Mouse (Mus musculus) stomach, embryonic 16.5 days (tissue): Measurements from ENCODE around the gene Fgfr4. TPM values are rescaled to one million over a fixed set of nuclear protein-coding genes. Genes with fewer than 3 reads are reported as not detected.

Experiments used
- ATAC-seq: fragments of 200-750 bp; cut with Nextera tagmentation; 2 replicates; pipeline ENCODE4 v1.8.0; 2017; ENCODE audit warnings: moderate number of reproducible peaks, moderate TSS enrichment; ENCODE audit not compliant: insufficient read depth, low FRiP score
- H3K27ac ChIP-seq: fragments of 300-500 bp; sonication (generic); 2 replicates; pipeline ENCODE4 v1.5.1; 2014; ENCODE audit warnings: low read length
- H3K27me3 ChIP-seq: fragments of 300-500 bp; sonication (generic); 2 replicates; pipeline ENCODE4 v1.6.1; 2014; ENCODE audit warnings: low read length, control low read depth, mixed read lengths; ENCODE audit not compliant: control insufficient read depth, insufficient read depth
- H3K36me3 ChIP-seq: fragments of 300-500 bp; sonication (generic); 2 replicates; pipeline ENCODE4 v1.6.1; 2014; ENCODE audit warnings: low read length; ENCODE audit not compliant: control insufficient read depth, insufficient read depth
- H3K4me1 ChIP-seq: fragments of 300-500 bp; sonication (generic); 2 replicates; pipeline ENCODE4 v1.6.1; 2014; ENCODE audit warnings: low read length, control low read depth, mixed read lengths; ENCODE audit not compliant: control insufficient read depth, insufficient read depth
- H3K4me2 ChIP-seq: fragments of 300-500 bp; sonication (generic); 2 replicates; pipeline ENCODE4 v1.6.1; 2014; ENCODE audit warnings: low read depth, low read length, mixed read lengths
- H3K4me3 ChIP-seq: fragments of 300-500 bp; sonication (generic); replicated peaks from 2 replicates; pipeline ENCODE4 v1.5.1; 2014; ENCODE audit warnings: mild to moderate bottlenecking, low read length
- H3K9ac ChIP-seq: fragments of 300-500 bp; sonication (generic); 2 replicates; pipeline ENCODE4 v1.6.1; 2014; ENCODE audit warnings: low read length
- H3K9me3 ChIP-seq: fragments of 300-500 bp; sonication (generic); replicated peaks from 2 replicates; pipeline ENCODE4 v1.6.1; 2016; ENCODE audit warnings: low read length, control low read depth; ENCODE audit not compliant: control insufficient read depth
- WGBS: fragments of 180-500 bp; shearing (Covaris S2); extraction: QIAGEN DNeasy Blood & Tissue Kit; methylation state at CpG from one replicate; pipeline ENCODE4 v1.1.7; 2014; 5-methylcytosine and 5-hydroxymethylcytosine counted together
- polyA plus RNA-seq: library from polyadenylated mRNA; unstranded; fragments of >200 nt; fragmentation: Nextera tagmentation; extraction: Ambion mirVana; gene quantifications from 2 replicates; pipeline ENCODE4 v1.2.1, GENCODE M21; 2015

Fgfr4 gene
- polyA plus RNA-seq, 1 experiment from 2014 or later: 7.8 TPM

DNA sequence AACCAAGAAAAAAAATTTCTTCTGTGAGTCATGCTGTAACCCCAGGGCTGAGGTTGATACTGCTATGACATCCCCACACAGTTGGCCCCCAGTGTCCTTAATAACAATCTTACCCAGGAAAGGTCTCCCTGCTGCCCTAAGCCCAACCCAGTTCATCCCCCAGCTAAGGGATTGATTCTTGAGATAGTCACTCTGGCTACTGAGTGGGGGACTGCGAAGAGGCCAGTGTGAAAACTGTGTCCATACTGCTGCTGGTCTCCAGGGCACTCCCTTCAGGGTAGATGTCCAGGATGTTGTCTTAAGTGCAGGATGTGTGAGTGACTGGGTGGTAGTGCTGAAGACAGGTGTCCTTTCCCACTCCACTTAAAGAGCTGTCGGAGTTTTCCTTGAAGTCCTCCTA lies 19.0 kb upstream of the Fgfr4 start, which contains the start of gene Gm17617:
Gm17617 (minus strand) TSS at position 101 of the 400 bp plus-strand sequence.
- Histone ChIP-seq H3K36me3 (peaks cover 14% of the 10 kb centered on the region; the same call in 1 of the 2 replicates), H3K9me3 (no peaks in the 10 kb centered on the region), H3K9ac (no peak within 1 kb of the TSS), H3K4me2 (no peak within 1 kb of the TSS), H3K27ac (no peak within 1 kb of the TSS), H3K4me1 (0 out of 2 replicates have a peak, but pooled peaks cover 2% of the 10 kb centered on the region), H3K4me3 (no peak within 1 kb of the TSS), H3K27me3 (no peaks in the 10 kb centered on the region)
- no peak for ATAC-seq
- 91% methylated on average over 2 of the region's 2 CpGs for WGBS

GRCm38 (mm10) chr13:55135382-55135781 lies 17.1 kb upstream of the Fgfr4 start:
- H3K4me3 ChIP-seq: no peak overlapping the region
- no peaks in the 10 kb centered on the region for H3K9me3 ChIP-seq
- H3K36me3 ChIP-seq: peaks cover 12% of the 10 kb centered on the region; the same call in 1 of the 2 replicates
- ATAC-seq: no peak
- H3K27me3 ChIP-seq: no peaks in the 10 kb centered on the region
- H3K4me2 ChIP-seq: no peak overlapping the region
- H3K9ac ChIP-seq: no peak overlapping the region
- WGBS: 7% methylated on average over 5 of the region's 5 CpGs
- no peak overlapping the region for H3K27ac ChIP-seq
- 0 out of 2 replicates have a peak, but pooled peaks cover 2% of the 10 kb centered on the region for H3K4me1 ChIP-seq

DNA sequence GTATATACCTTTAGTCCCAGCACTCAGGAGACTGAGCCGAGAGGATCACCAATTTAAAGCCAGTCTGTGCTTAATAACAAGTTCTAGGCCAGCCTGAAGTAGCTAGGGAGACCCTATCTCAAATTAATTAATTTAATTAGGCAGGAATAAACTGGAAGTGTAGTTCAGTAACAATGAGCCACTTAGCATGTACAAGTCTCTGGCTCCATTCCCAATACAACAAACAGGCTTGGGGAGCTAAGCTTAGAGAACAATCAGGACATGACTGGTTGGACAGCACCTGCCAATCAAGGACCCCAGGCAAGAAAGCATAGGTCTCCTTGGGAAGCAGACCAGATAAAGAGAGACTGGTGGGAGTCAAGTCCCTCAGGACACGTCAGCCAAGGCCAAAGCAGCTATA lies 12.2 kb upstream of the Fgfr4 start:
- Histone ChIP-seq H3K4me3 (no peak overlapping the region), H3K27me3 (no peaks in the 10 kb centered on the region), H3K27ac (no peak overlapping the region), H3K9me3 (no peaks in the 10 kb centered on the region), H3K9ac (no peak overlapping the region), H3K4me1 (0 out of 2 replicates have a peak, but pooled peaks cover under 1% of the 10 kb centered on the region), H3K36me3 (no peaks in the 10 kb centered on the region), H3K4me2 (no peak overlapping the region)
- 78% methylated on average over 2 of the region's 2 CpGs for WGBS
- ATAC-seq: no peak

DNA sequence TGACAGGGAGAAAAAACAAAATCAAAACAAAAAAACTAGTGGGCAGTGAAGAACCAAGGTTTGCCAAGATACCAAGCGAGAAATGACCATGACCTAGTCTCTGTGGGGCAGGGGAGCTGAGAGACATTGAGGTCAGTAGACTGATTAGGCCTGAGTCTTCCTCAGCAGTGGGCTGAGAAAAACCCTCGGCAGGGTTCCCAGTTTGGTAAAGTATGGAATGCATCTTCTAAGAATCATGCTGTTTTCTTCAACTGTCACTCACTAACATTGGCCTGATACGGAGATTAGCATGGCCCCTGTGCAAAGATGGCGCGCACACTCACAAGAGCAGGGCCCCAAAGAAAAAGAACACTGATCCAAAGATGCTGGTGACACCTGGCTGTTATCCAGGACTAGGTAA lies 1.5 kb downstream of the Fgfr4 start:
- H3K4me1 ChIP-seq: no peaks in the 10 kb centered on the region
- WGBS: 71% methylated on average over 5 of the region's 5 CpGs
- ATAC-seq: no peak
- H3K4me2 ChIP-seq: peak overlapping the region; percentile 72; the same call in 1 of the 2 replicates
- H3K4me3 ChIP-seq: no peak overlapping the region
- no peak overlapping the region for H3K27ac ChIP-seq
- no peaks in the 10 kb centered on the region for H3K36me3 ChIP-seq
- no peak overlapping the region for H3K9ac ChIP-seq
- no peaks in the 10 kb centered on the region for H3K9me3 ChIP-seq
- H3K27me3 ChIP-seq: no peaks in the 10 kb centered on the region

- no peaks in the 10 kb centered on the region for H3K27me3 ChIP-seq
- WGBS: 57% methylated on average over 7 of the region's 7 CpGs
- no peak overlapping the region for H3K4me3 ChIP-seq
- no peaks in the 10 kb centered on the region for H3K9me3 ChIP-seq
- H3K4me1 ChIP-seq: no peaks in the 10 kb centered on the region
- no peak for ATAC-seq
- H3K4me2 ChIP-seq: no peak overlapping the region
- H3K9ac ChIP-seq: no peak overlapping the region
- no peaks in the 10 kb centered on the region for H3K36me3 ChIP-seq
- no peak overlapping the region for H3K27ac ChIP-seq
Observed at GRCm38 (mm10) chr13:55162365-55162764, 9.9 kb downstream of the Fgfr4 start.

DNA sequence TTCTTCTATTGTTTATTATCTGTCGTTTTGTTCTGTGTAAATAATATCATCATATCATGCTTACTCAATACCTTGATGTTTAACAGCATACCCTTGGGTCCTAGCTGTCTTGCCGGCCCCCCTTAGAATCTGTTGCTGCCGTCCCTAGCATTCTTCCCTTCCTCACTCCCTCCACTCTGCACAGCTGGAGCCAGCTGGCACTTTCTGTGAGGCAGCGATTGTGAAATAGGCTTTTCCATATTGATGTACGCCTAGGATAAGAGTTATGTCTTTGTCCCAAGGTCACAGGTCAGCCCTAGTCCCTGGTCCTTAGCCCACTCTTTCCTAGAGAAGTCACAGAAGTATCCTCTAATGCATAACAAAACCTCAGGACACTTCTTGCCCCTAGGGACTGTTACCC lies 11.1 kb downstream of the Fgfr4 start:
- Histone ChIP-seq H3K4me3 (no peak overlapping the region), H3K9me3 (no peaks in the 10 kb centered on the region), H3K9ac (no peak overlapping the region), H3K36me3 (no peaks in the 10 kb centered on the region), H3K27me3 (no peaks in the 10 kb centered on the region), H3K4me2 (no peak overlapping the region), H3K4me1 (peaks cover 6% of the 10 kb centered on the region; the same call in 1 of the 2 replicates), H3K27ac (peak overlapping the region; percentile 36; the same call in 1 of the 2 replicates)
- 37% methylated on average over 5 of the region's 5 CpGs for WGBS
- ATAC-seq: no peak; the same call in 1 of the 2 replicates

- H3K4me2 ChIP-seq: no peak overlapping the region
- H3K36me3 ChIP-seq: no peaks in the 10 kb centered on the region
- peaks cover 11% of the 10 kb centered on the region; the same call in 1 of the 2 replicates for H3K4me1 ChIP-seq
- H3K27me3 ChIP-seq: no peaks in the 10 kb centered on the region
- no peaks in the 10 kb centered on the region for H3K9me3 ChIP-seq
- no peak overlapping the region for H3K4me3 ChIP-seq
- no peak overlapping the region for H3K9ac ChIP-seq
- ATAC-seq: no peak
- 94% methylated on average over 16 of the region's 16 CpGs for WGBS
- H3K27ac ChIP-seq: no peak overlapping the region
Observed at GRCm38 (mm10) chr13:55165831-55166339, 13.4 kb downstream of the Fgfr4 start.

- 89% methylated on average over 32 of the region's 32 CpGs for WGBS
- ATAC-seq: no peak
- Histone ChIP-seq H3K9me3 (no peaks in the 10 kb centered on the region), H3K36me3 (no peaks in the 10 kb centered on the region), H3K27me3 (no peaks in the 10 kb centered on the region), H3K9ac (no peak overlapping the region), H3K4me3 (no peak overlapping the region), H3K27ac (no peak overlapping the region), H3K4me1 (peaks cover 18% of the 10 kb centered on the region), H3K4me2 (no peak overlapping the region)
Observed at GRCm38 (mm10) chr13:55166806-55167725, 14.6 kb downstream of the Fgfr4 start.

GRCm38 (mm10) chr13:55167798-55168197 lies 15.4 kb downstream of the Fgfr4 start:
- WGBS: 79% methylated on average over 11 of the region's 11 CpGs
- no peaks in the 10 kb centered on the region for H3K9me3 ChIP-seq

More at GRCm38 (mm10) chr13:55167798-55168197, 15.4 kb downstream of the Fgfr4 start:
- no peak overlapping the region for H3K9ac ChIP-seq
- no peaks in the 10 kb centered on the region for H3K36me3 ChIP-seq
- no peak for ATAC-seq
- H3K4me3 ChIP-seq: no peak overlapping the region
- H3K4me2 ChIP-seq: no peak overlapping the region
- peaks cover 25% of the 10 kb centered on the region for H3K4me1 ChIP-seq
- H3K27me3 ChIP-seq: no peaks in the 10 kb centered on the region
- H3K27ac ChIP-seq: peak overlapping the region; percentile 75; the same call in 1 of the 2 replicates
